Mouse (Mus musculus) megakaryocyte, embryonic 14.5 days (primary cell): Measurements from ENCODE around the gene 9530053A07Rik.

Source experiments
- FLI1 ChIP-seq: IDR thresholded peaks from 2 replicates; pipeline ENCODE4 v1.6.1; 2012; ENCODE audit warnings: low read length, inconsistent platforms, mixed read lengths
- GATA1 ChIP-seq: IDR thresholded peaks from 3 replicates; pipeline ENCODE4 v1.6.1; 2012; ENCODE audit warnings: mixed read lengths, low read length, inconsistent platforms, borderline replicate concordance

- no peak for TF ChIP-seq GATA1
- no peak for TF ChIP-seq FLI1
These were observed 56.6 kb downstream of the 9530053A07Rik start for GRCm38 (mm10) chr7:28185884-28186283.
